12 mouse cellular contexts compared by ENCODE assay signal in genomic region chr13:44042730-44043493, GRCm38 (mm10).
DNase-seq lines count a peak whose midpoint lies in the region; ATAC-seq and TF ChIP-seq lines count a peak whose summit lies in the region.
"Had no signal": no experiment of that assay in that cellular context is flagged by ENCODE, and none has a peak within 500 bp of the region (broad histone marks: within the 10 kb centered on the region; RNA-seq: fewer than 3 reads in every experiment).

No protein-coding gene starts in this region.

- no peak overlapping the region for H3K4me3 ChIP-seq in heart, embryonic 15.5 days
- peak overlapping the region; percentile 7 for H3K4me3 ChIP-seq in cerebellum, adult 2 months (replicated peaks; ENCODE audit: insufficient read depth, low read depth, low read length)
- H3K4me3 ChIP-seq in forebrain, embryonic 14.5 days (ENCODE audit: low read depth, low read length): no peak overlapping the region
- H3K4me3 ChIP-seq in midbrain, embryonic 13.5 days (replicated peaks): no peak overlapping the region
- H3K4me3 ChIP-seq in liver, embryonic 11.5 days (ENCODE audit: low read depth, low read length): no peak overlapping the region

- H3K27ac ChIP-seq in heart, embryonic 15.5 days: peak overlapping the region; percentile 16; the same call in 1 of the 2 replicates
- H3K27ac ChIP-seq in cerebellum, adult 2 months (ENCODE audit: insufficient read depth, low read length): peak overlapping the region; percentile 82
- peak overlapping the region; percentile 70 for H3K27ac ChIP-seq in forebrain, embryonic 14.5 days (ENCODE audit: low read depth, low read length)
- H3K27ac ChIP-seq in midbrain, embryonic 13.5 days: 0 out of 2 replicates have a peak overlapping the region, but pooled peaks have one; percentile 37
- no peak overlapping the region for H3K27ac ChIP-seq in liver, embryonic 11.5 days (ENCODE audit: low read depth, low read length)
- H3K27ac ChIP-seq: stomach, postnatal 0 days had no signal

- no peak for TF ChIP-seq CTCF in cerebellum, adult 2 months (IDR thresholded peaks at IDR 0.05; ENCODE audit: borderline replicate concordance, insufficient read depth, low read depth, low read length)

- H3K9me3 ChIP-seq in heart, embryonic 15.5 days (replicated peaks): no peaks in the 10 kb centered on the region
- no peaks in the 10 kb centered on the region for H3K9me3 ChIP-seq in forebrain, embryonic 14.5 days (replicated peaks; ENCODE audit: control insufficient read depth, low read length)
- H3K9me3 ChIP-seq in midbrain, embryonic 13.5 days: no peaks in the 10 kb centered on the region
- no peaks in the 10 kb centered on the region for H3K9me3 ChIP-seq in liver, embryonic 11.5 days (ENCODE audit: control insufficient read depth, low read length)

- no peak for TF ChIP-seq POLR2A in cerebellum, adult 2 months (IDR thresholded peaks at IDR 0.05; ENCODE audit: borderline replicate concordance, insufficient read depth, low read length)

- DNase-seq in heart, adult 18-20 months: no peak
- peak; percentile 69 to 80 for DNase-seq in cerebellum, adult 2 months
- DNase-seq in forebrain, embryonic 14.5 days (ENCODE audit: low spot score): no peak
- no peak for DNase-seq in adrenal gland, adult 18-20 months (ENCODE audit: low spot score in 2 of 2)
- no peak for DNase-seq in layer of hippocampus, adult 8-10 months (ENCODE audit: low spot score in 2 of 2)
- DNase-seq in liver, embryonic 11.5 days (ENCODE audit: low spot score): no peak
- DNase-seq: kidney, postnatal 25 days; lung, adult 18-20 months had no signal

- H3K4me2 ChIP-seq in heart, embryonic 15.5 days: no peak overlapping the region
- peak overlapping the region; percentile 25; the same call in 1 of the 2 replicates for H3K4me2 ChIP-seq in forebrain, embryonic 14.5 days (ENCODE audit: low read length)
- H3K4me2 ChIP-seq in midbrain, embryonic 13.5 days (replicated peaks): peak overlapping the region; percentile 31
- H3K4me2 ChIP-seq in liver, embryonic 11.5 days: no peak overlapping the region

- H3K4me1 ChIP-seq in heart, embryonic 15.5 days (replicated peaks): peaks cover 27% of the 10 kb centered on the region
- peaks cover 6% of the 10 kb centered on the region; the same call in 1 of the 2 replicates for H3K4me1 ChIP-seq in cerebellum, adult 2 months (ENCODE audit: control insufficient read depth, insufficient read depth, low read length)
- H3K4me1 ChIP-seq in forebrain, embryonic 14.5 days (ENCODE audit: control insufficient read depth, insufficient read depth, low read length): peaks cover 16% of the 10 kb centered on the region
- peaks cover 27% of the 10 kb centered on the region for H3K4me1 ChIP-seq in midbrain, embryonic 13.5 days (replicated peaks)
- H3K4me1 ChIP-seq in liver, embryonic 11.5 days (replicated peaks; ENCODE audit: control insufficient read depth, insufficient read depth, low read length): no peaks in the 10 kb centered on the region; the same call in 1 of the 2 replicates

- H3K9ac ChIP-seq in heart, embryonic 15.5 days: no peak overlapping the region
- H3K9ac ChIP-seq in forebrain, embryonic 14.5 days (ENCODE audit: low read length): no peak overlapping the region
- no peak overlapping the region for H3K9ac ChIP-seq in midbrain, embryonic 13.5 days (replicated peaks)
- H3K9ac ChIP-seq in liver, embryonic 11.5 days (ENCODE audit: low read depth, low read length): no peak overlapping the region

- no peaks in the 10 kb centered on the region for H3K27me3 ChIP-seq in heart, embryonic 15.5 days
- no peaks in the 10 kb centered on the region for H3K27me3 ChIP-seq in cerebellum, adult 2 months (ENCODE audit: control insufficient read depth, insufficient read depth, low read length)
- no peaks in the 10 kb centered on the region for H3K27me3 ChIP-seq in forebrain, embryonic 14.5 days (replicated peaks; ENCODE audit: control insufficient read depth, insufficient read depth, low read length)
- peaks cover 43% of the 10 kb centered on the region for H3K27me3 ChIP-seq in midbrain, embryonic 13.5 days
- no peaks in the 10 kb centered on the region for H3K27me3 ChIP-seq in liver, embryonic 11.5 days (replicated peaks; ENCODE audit: control insufficient read depth, insufficient read depth, low read length)
- H3K27me3 ChIP-seq: CH12.LX had no signal

- H3K36me3 ChIP-seq in heart, embryonic 15.5 days: no peaks in the 10 kb centered on the region
- no peaks in the 10 kb centered on the region for H3K36me3 ChIP-seq in forebrain, embryonic 14.5 days (ENCODE audit: control insufficient read depth, insufficient read depth, low read length)
- no peaks in the 10 kb centered on the region for H3K36me3 ChIP-seq in midbrain, embryonic 13.5 days
- no peaks in the 10 kb centered on the region for H3K36me3 ChIP-seq in liver, embryonic 11.5 days (ENCODE audit: control insufficient read depth, insufficient read depth, low read length)

- no peak for ATAC-seq in heart, embryonic 15.5 days (replicated peaks; ENCODE audit: insufficient number of reproducible peaks, insufficient read depth, low FRiP score, low read depth)
- ATAC-seq in forebrain, embryonic 14.5 days: peak; percentile 72
- peak; percentile 87 for ATAC-seq in midbrain, embryonic 13.5 days
- no peak for ATAC-seq in liver, embryonic 11.5 days (replicated peaks; ENCODE audit: low FRiP score)

- WGBS in heart, embryonic 15.5 days: 56% methylated on average over 9 of the region's 9 CpGs
- WGBS in cerebellum, adult 2 months: 34% methylated on average over 9 of the region's 9 CpGs
- WGBS in forebrain, embryonic 14.5 days: 30% methylated on average over 9 of the region's 9 CpGs
- WGBS in midbrain, embryonic 13.5 days: 35% methylated on average over 9 of the region's 9 CpGs
- WGBS in liver, embryonic 11.5 days: 59% methylated on average over 9 of the region's 9 CpGs

Comparison
In these comparisons a context has a peak if more than half of its experiments do, and no peak if none do; other contexts are left out.
1. ATAC-seq: peak in forebrain, embryonic 14.5 days (single experiment) and midbrain, embryonic 13.5 days (single experiment); none in heart, embryonic 15.5 days (single experiment) and liver, embryonic 11.5 days (single experiment).
2. H3K4me2 ChIP-seq: peak in forebrain, embryonic 14.5 days (single experiment) and midbrain, embryonic 13.5 days (single experiment); none in heart, embryonic 15.5 days (single experiment) and liver, embryonic 11.5 days (single experiment).
3. DNase-seq: peak in cerebellum, adult 2 months (2 of 2); none in heart, adult 18-20 months (0 of 2), forebrain, embryonic 14.5 days (single experiment), adrenal gland, adult 18-20 months (0 of 2), layer of hippocampus, adult 8-10 months (0 of 2) and liver, embryonic 11.5 days (single experiment).